Mouse (Mus musculus) urinary bladder, adult 2 months (tissue): ENCODE results near the gene Spock2. TPM values are rescaled to one million over a fixed set of nuclear protein-coding genes. Genes with fewer than 3 reads are reported as not detected.
"Not testable (repeated sequence)": the region's sequence is repeated elsewhere in the genome, so short reads cannot be mapped to it uniquely, and the experiment has no call there.

Experiments used
- DNase-seq: peaks from one replicate; pipeline ENCODE4 v3.0.0; 2022; ENCODE audit warnings: low spot score
- polyA plus RNA-seq: library from polyadenylated mRNA; depleted of rRNA; stranded (reverse); fragments of >200 nt; gene quantifications from 2 replicates; pipeline ENCODE4 v1.2.3, GENCODE M21; 2012; rRNA removed

Gene Spock2
- polyA plus RNA-seq, 1 experiment = 14.4 TPM

DNA sequence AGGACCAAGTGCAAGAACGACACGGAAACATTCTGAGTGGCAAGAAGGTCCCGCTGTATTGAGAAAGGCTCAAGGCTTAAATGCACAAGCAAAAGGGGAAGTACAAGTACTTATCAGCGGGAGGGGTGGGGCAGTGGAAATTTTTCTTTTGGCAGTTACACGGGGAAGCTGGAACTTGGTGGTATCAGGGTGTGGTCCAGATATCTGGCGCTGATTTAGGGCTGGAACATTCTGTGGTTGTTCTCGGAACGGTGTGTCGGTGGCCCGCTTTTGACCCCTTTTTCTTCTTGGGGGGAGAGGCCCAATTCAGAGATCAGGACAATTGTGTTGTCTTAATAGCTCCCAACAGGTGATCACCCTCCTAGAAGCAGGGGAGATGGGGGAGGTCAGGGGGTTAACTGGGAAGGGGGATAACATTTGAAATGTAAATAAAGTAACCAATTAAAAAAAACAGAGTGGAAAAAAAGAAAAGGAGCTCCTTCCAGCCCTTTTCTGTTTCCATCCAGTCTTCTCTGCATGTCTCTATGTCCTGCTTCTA, 41.6 kb downstream of the Spock2 start:
- not testable (repeated sequence) for DNase-seq

DNA sequence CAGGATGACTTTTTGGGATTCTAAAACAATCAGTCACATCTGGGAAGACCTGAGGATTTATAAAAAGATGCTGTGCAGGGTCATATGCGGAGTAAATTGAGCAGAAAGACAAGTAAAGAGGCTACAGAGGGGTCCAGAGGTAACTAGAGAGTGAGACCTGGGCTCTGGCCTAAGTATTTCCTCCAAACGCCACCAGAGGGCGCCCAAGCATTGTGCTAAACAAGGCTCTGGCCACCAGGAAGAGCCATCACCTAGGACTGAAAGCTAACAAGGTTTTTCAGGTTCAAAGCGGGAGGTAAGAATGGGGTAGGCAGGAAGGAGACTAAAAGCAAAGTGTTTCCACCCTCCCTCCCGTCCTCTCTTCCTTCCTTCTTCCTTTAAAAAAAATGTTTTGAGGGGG, 42.1 kb downstream of the Spock2 start:
- peak; percentile 73 for DNase-seq

DNA sequence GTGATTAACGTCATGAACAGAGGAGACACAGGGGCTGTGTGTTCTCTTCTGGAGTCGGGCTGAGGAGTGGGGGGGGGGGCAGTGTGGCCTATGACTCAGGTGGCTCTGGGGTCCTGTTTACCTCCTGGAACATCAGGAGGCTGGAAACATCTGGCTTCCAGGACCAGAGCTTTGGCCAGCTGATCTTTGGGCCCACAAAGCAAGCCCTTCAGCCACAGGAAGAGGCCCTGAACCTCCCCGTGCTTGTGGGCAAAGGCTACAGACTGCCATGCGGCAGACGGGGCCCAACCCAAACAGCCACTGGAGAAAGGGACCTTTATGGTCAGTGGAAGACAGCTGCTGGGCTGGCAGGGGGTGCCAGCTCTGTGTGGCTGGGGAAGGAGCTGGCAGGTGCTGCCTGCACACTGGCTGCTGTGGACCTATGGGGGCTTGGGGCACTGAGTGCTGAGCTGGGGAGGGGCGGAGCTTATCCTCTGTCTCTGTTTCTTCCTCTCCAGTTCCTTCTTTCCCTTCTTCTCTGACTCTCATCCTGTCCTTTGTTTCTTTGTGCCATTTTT, 45.2 kb downstream of the Spock2 start:
- no peak for DNase-seq

DNA sequence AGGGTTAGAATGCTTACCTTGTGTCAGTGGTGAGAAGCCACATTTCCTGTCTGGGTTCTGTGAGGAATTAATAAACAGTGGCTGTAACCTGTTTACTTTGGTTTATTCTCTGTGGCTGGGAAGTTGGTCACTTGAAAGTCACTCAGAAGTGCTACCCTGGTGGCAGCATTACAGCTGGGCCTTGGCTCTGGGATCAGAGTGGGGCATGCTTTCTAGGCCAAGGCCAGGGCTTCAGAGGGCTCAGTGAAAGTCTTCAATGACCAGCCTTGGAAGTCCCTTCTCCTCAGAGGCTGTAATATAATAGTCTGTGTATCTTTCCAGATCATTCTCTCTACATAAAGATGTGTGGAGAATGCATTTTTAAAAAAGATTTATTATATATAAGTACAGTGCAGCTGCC, 50.0 kb downstream of the Spock2 start:
- DNase-seq = no peak

DNA sequence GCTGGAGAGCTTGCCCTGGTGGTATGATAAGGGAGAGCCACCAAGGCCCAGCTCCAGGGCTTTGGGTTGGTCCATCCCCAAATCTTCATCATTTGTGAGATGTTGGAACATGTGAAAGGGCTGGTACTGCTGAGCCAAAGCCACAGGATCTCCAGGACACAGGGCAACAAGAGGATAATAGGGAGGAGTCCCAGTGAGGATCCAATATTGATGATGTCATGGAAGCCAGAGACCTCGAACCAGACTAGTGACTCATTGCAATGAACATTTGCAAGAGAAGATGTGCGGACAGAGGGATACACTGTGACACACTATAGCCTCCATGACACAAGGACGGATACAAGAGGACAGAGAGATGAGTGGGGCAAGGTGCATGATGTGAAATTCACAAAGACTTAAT, 52.1 kb downstream of the Spock2 start:
- no peak for DNase-seq

DNA sequence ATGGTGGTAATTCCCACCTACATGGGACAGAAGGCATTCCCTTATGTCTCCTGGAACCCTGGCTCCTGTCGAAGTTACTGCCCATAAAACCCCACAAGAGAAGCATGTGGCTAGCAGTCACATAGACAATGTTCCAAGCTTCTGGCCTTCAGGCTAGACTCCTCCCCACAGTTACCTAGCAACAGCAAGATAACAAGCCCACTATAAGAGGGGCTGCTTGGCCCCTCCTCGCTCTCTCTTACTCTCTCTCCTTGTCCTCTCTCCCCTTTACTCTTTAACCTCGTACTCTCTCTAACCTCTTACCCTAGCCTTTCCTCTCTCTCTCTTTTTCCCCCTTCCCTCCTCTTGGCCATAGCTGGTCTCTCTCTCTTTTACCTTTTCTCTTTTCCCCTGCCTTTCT, 55.4 kb downstream of the Spock2 start:
- DNase-seq = not testable (repeated sequence)

DNA sequence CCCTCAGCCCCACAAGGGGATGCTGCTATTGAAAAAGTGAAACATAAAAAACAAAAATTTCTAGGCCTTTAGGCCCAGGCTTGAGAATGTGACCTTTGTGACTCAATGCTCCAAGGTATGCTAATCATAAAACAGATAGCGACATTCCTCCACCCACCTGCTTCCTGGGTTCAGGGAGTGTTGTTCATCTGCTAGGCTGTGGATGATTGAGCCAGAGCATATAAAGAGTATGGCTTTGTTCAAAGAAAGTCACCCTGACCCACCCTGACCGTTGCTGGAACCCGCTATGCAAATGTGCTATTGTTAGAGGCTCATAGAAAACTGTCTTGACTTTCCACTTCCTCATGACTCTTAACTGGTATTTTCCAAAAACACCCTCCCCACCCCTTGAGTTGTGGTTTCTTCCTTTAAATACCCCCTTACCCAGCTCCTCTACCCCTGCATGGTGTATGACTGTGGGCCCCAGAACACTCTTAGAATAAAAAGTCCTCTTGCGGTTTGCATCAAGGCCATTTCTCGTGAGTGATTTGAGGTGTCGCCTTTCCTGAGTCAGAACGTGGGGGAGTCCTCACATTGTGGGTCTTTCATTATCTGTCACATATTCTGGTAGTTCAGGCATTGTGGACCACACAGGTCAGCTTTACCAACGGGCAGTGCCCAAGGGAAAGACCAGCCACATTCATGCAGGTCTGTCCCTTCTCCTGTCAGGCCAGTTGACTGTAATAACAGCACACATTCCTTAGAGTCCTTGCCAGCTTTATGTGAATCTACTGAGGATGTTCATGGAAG, 56.4 kb downstream of the Spock2 start:
- DNase-seq = not testable (repeated sequence)

DNA sequence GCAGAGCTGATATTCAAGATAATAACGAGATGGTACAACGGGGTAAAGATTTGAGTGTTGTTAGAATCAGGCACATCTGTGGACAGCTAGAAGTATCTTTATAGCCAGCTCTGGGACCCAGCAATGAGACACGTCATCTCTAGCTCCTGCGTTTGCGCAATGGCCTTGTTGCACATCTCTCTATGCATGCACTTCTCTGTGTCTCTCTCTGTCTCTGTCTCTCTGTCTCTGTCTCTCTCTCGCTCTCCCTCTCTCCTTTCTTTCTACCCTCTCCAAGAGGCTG, 56.9 kb downstream of the Spock2 start:
- no peak for DNase-seq

DNA sequence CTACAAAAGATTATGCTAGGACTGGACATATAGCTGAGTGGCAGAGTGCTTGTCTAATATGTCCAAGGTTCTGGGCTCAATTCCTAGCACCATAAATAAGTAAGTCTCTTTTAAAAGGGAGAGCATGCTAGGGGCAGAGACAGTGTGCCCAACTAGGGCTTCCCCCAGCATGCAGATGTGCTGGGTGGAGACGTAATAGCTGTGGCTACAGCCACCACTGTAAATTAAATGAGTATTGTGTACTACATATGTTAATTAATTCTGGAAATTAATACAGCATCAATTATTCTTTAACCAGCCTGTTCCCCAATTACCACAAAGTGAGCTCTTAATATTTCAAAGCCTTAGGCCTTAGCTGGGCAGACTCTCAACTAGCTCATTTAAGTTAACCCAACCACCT, 58.9 kb downstream of the Spock2 start:
- no peak for DNase-seq

DNA sequence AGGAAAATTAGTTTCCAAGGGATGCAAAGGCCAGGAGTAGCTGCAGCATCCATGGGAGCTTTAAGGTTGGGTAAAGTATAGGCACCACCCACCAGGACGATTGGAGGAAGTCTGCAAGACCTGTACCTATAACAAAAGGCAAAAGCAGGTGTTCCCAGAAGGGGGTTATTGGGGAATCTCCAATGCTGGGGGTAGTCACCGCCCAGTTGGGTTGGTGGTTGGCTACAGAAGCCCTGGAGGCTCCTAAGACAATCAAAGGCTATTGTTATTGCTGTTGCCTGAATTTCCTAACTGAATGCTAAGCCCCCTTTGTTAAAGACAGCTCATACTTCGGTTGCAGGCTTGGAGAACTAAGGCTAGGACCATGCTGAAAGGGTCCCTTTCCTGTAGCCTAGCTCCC, 60.0 kb downstream of the Spock2 start:
- no peak for DNase-seq

DNA sequence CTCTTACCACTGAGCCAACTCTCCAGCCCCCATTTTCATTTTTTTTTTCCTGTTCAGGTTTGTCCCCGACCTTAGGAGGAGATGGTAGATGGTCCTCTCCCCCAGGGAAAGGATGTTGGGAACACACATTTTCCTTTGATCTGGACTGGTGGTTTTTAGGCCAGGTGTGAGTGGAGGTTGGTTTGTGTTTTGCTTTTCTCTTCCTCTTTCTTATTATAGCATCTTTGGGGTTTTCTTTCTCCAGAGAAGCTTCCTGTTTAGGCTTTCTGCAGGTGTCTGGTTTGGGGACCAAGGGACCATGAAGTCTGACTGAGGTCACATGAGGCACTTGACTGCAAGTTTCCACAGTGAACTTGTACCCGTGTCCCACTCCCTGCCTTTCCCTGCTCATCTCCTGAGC, 62.3 kb downstream of the Spock2 start:
- DNase-seq = no peak

DNA sequence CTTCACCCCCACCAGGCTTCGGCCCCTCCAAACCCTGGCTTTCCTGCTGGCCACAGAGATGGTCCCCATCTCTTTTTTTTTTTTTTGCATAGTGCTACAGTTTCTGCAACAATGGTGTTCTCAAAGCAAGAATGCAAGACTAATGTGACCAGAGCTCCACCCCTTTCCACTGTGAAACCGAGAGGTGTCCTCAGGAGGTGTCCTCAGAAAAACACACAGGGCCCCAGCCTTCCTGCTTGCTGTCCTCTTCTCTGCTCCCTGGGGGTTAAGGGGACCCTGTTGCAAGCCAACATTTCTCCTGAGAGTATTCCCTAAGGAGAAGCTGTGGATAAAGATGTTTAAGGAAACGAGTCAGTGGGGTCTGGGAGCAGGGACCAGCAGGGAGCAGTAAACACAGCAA, 62.9 kb downstream of the Spock2 start:
- DNase-seq = no peak

DNA sequence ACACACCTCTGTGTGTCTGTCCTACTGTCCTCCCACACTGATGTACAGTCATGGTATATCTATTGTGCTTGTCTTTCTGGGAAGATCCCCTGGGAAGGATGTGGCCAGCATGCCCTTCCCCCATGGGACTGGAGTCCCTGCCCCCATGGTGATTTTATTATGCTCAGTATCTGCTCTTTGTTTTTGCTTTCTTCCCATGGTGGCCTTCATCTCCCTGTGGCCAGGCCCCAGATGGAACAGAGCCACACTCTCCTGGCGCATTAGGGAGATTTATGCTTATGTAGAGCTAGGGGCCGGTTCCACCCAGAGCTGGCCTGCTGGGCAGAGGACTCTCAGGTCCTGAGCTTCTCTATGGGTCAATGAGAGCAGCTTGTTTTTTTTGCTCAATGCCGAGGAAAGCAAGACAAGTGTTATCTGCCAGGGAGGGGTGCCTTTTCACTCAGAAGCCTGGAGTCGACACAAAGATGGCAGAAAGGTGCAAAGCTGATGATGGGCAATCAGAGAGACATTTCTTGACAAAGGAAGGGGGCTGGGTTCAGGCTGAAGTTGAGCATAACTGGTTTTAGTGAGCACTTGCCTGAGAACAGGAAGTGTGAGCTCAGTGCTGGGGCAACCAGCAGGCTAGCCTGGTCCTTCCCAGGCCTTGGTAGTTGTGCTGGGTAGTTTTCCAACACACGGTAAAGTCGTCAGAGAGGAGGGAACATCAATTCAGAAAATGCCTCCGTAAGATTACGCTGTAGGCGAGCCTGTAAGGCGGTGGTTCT, 64.5 kb downstream of the Spock2 start:
- no peak for DNase-seq

DNA sequence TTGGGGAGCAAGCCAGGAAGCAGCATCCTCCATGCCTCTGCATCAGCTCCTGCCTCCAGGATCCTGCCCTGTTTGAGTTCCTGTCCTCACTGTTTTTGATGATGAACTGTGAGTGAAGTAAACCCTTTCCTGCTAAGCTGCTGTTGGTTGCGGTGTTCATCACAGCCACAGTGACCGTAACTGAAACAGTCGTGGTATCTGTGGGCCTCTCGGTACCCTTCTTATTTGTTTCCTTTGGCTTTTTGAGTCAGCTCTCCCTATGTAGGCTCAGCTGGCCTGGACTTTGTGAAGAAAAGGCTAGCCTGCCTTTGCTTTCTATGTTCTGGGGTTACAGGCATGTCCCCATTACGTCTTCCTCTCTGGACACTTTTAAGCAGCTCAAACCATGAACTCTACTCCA, 65.3 kb downstream of the Spock2 start:
- DNase-seq = no peak

DNA sequence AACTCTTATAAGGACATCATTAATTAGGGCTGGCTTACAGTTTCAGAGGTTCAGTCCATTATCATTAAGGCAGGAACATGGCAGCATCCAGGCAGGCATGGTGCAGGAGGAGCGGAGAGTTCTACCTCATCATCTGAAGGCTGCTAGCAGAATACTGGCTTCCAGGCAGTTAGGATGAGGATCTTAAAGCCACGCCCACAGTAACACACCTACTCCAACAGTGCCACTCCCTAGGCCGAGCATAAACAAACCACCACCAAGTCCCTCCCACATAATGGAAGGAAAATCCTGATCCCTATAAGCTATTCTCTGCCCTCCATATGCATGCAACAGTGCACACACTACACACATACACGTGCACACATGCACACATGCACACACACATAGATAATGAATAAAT, 66.3 kb downstream of the Spock2 start:
- no peak for DNase-seq

DNA sequence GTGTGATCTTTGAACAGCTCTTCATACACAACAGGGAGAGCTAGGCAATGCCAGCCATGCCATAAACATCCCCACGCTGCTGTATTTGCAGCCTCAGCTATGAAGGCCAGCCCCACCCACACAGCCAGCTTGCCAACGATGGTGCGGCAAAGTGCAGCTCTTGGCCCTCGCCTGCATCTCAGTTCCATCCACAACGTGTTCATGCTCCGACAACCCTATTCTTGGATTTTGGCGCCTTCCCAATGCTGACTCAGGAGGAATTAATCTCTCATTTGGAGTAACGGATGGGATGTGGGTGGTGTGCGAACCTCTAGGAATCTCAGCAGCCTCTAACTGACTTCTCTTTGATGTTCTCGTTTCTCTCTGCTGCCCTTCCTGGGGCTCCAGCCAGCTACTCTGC, 67.0 kb downstream of the Spock2 start:
- no peak for DNase-seq

DNA sequence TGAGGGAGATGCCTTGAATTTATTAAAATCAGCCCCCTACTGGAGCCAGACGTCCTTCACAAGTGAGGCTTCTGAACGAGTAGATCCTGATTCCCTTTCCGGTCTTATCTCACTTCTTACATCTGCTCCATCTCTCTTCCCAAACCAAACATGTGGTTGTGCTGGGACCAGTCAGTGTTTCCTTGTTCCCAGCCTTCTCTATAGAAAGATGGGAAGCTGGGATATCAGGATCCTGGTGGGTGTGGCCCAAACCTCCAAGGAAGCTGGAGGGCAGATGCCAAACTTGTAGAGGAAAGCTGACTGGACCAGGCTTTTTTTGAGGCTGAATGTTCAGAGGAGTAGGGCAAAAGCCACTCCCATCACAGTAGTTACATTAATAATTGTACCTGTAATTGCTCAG, 68.5 kb downstream of the Spock2 start:
- no peak for DNase-seq

DNA sequence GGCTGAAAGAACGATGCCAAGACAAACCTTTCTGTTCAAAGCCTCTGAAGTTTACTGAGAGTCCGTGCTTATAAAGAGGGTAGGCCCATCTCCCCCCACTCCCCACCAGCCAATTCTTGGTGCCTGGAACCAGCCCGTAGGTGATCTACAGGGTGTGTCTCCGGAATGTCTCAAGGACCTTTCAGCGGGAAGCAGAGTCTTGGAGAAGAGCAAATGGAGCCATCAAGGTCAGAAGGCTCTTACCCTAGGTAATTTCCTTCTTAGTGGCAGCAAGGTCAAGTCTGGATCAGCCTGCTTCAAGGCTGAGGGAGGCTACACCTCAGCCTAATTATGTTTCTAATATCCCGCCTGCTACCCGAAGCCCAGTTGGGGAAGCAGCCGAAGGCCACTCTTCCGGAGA, 69.3 kb downstream of the Spock2 start:
- DNase-seq = not testable (repeated sequence)

Other genes with a start within 250 kb of the Spock2 start
- gene Dnajb12, start 226.7 kb upstream of the Spock2 start, polyA plus RNA-seq = 34.9 and 44.7 TPM in 2 replicates
- 20.6 and 30.7 TPM in 2 replicates for gene Ddit4, start 154.4 kb upstream of the Spock2 start, polyA plus RNA-seq
- gene Ascc1, start 103.4 kb upstream of the Spock2 start, polyA plus RNA-seq = 36.2 and 39.2 TPM in 2 replicates
- 91.8 and 93.0 TPM in 2 replicates for gene Anapc16, start 103.1 kb upstream of the Spock2 start, polyA plus RNA-seq
- 0.58 and 0.77 TPM in 2 replicates for gene Chst3, start 113.0 kb downstream of the Spock2 start, polyA plus RNA-seq
- 1,531 and 1,599 TPM in 2 replicates for gene Psap, start 171.4 kb downstream of the Spock2 start, polyA plus RNA-seq
- 32.9 and 42.9 TPM in 2 replicates for gene Vsir, start 240.6 kb downstream of the Spock2 start, polyA plus RNA-seq